Mouse (Mus musculus): Measurements from ENCODE around the gene Cacng1. TPM values are rescaled to one million over a fixed set of nuclear protein-coding genes. Genes with fewer than 3 reads are reported as not detected.

The Cacng1 gene
- polyA plus RNA-seq, 1 experiment, result 0.23 TPM

DNA sequence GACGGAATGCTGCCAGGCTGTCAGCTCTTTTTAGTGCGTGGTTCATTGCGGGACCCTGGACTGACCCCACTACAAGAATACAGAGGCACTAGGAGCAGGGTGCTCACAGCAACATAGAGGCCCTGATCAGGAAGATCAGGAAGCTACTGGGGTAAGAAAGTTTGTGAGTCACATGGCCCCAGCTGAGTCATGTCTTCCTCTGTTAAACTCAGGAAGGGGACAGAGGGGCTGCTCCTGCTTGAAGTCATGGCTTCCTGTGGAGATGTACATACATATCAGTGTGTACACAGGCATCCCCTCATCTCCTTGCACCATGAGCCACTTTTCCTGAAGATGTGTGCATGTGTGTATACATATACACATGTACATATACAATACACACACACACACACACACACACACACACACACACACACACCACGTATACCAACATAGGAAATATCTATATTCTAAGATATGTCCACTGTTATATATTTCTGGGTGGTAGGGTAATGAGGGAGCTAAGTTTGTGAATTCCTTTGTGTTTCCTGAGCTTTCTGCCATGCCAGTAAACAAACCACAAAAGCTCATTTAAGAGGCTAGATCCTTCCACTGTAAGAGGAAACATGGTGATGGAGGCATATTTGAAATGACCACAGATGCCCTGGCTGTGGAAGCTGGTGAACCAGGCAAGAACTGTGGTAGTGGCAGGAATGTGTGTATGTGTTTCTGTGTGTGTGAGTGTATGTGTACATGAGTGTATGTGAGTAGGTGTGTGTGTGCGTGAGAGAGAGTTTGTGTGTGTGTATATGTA, 32.1 kb upstream of the Cacng1 start:
- H3K27ac ChIP-seq (ENCODE audit: control insufficient read depth, insufficient read depth, low read depth, low read length), result no peak overlapping the region
- no peaks in the 10 kb centered on the region for H3K4me1 ChIP-seq (ENCODE audit: control insufficient read depth, insufficient read depth, low read length)
- no peak for TF ChIP-seq CTCF (IDR thresholded peaks at IDR 0.05; ENCODE audit: control insufficient read depth, insufficient read depth, insufficient replicate concordance, low read depth, low read length)
- no peaks in the 10 kb centered on the region for H3K27me3 ChIP-seq (ENCODE audit: control insufficient read depth, insufficient read depth, low read length)
- no peaks in the 10 kb centered on the region for H3K36me3 ChIP-seq (ENCODE audit: control insufficient read depth, insufficient read depth, low read length)
- no peak overlapping the region for H3K4me3 ChIP-seq (ENCODE audit: control insufficient read depth, low read depth, low read length)

- Histone ChIP-seq H3K4me1 (ENCODE audit: control insufficient read depth, insufficient read depth, low read length) (no peaks in the 10 kb centered on the region), H3K4me3 (ENCODE audit: control insufficient read depth, low read depth, low read length) (no peak overlapping the region), H3K36me3 (ENCODE audit: control insufficient read depth, insufficient read depth, low read length) (no peaks in the 10 kb centered on the region), H3K27me3 (ENCODE audit: control insufficient read depth, insufficient read depth, low read length) (no peaks in the 10 kb centered on the region), H3K27ac (ENCODE audit: control insufficient read depth, insufficient read depth, low read depth, low read length) (no peak overlapping the region)
- no peak for TF ChIP-seq CTCF (IDR thresholded peaks at IDR 0.05; ENCODE audit: control insufficient read depth, insufficient read depth, insufficient replicate concordance, low read depth, low read length)
- no peak for TF ChIP-seq POLR2A (IDR thresholded peaks at IDR 0.05; ENCODE audit: control insufficient read depth, low read depth, low read length)
Observed at GRCm38 (mm10) chr11:107743100-107743499, 26.8 kb upstream of the Cacng1 start.

- Histone ChIP-seq H3K4me1 (ENCODE audit: control insufficient read depth, insufficient read depth, low read length) (no peaks in the 10 kb centered on the region), H3K36me3 (ENCODE audit: control insufficient read depth, insufficient read depth, low read length) (no peaks in the 10 kb centered on the region), H3K27ac (ENCODE audit: control insufficient read depth, insufficient read depth, low read depth, low read length) (no peak overlapping the region), H3K27me3 (ENCODE audit: control insufficient read depth, insufficient read depth, low read length) (no peaks in the 10 kb centered on the region), H3K4me3 (ENCODE audit: control insufficient read depth, low read depth, low read length) (no peak overlapping the region)
- no peak for TF ChIP-seq POLR2A (IDR thresholded peaks at IDR 0.05; ENCODE audit: control insufficient read depth, low read depth, low read length)
- TF ChIP-seq CTCF (IDR thresholded peaks at IDR 0.05; ENCODE audit: control insufficient read depth, insufficient read depth, insufficient replicate concordance, low read depth, low read length), result no peak
Observed at GRCm38 (mm10) chr11:107738418-107739099, 22.2 kb upstream of the Cacng1 start.

DNA sequence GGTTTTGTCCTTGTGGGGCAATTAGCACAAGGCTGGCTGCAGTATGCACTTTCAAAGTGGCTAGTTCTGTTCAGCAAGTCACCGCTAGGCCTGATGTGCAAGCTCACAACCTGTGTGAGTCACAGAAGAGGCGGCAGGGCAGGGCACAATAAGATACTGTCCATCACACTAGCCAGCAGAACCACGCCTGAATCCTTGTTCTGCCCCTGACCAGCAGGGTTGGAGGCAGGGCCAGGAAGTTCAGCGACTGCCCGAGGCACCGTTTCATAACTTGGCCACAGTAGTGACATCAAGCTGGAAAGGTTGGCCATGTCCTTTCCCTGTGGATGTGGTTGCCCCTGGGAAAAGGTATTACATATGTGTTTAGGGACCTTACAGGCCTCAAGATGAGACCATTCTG, 21.6 kb upstream of the Cacng1 start:
- no peaks in the 10 kb centered on the region for H3K4me1 ChIP-seq (ENCODE audit: control insufficient read depth, insufficient read depth, low read length)
- TF ChIP-seq POLR2A (IDR thresholded peaks at IDR 0.05; ENCODE audit: control insufficient read depth, low read depth, low read length) (no peak), CTCF (IDR thresholded peaks at IDR 0.05; ENCODE audit: control insufficient read depth, insufficient read depth, insufficient replicate concordance, low read depth, low read length) (no peak)
- no peak overlapping the region for H3K27ac ChIP-seq (ENCODE audit: control insufficient read depth, insufficient read depth, low read depth, low read length)
- H3K36me3 ChIP-seq (ENCODE audit: control insufficient read depth, insufficient read depth, low read length), result no peaks in the 10 kb centered on the region
- no peaks in the 10 kb centered on the region for H3K27me3 ChIP-seq (ENCODE audit: control insufficient read depth, insufficient read depth, low read length)
- no peak overlapping the region for H3K4me3 ChIP-seq (ENCODE audit: control insufficient read depth, low read depth, low read length)

- no peak overlapping the region for H3K4me3 ChIP-seq (ENCODE audit: control insufficient read depth, low read depth, low read length)
- H3K4me1 ChIP-seq (ENCODE audit: control insufficient read depth, insufficient read depth, low read length), result no peaks in the 10 kb centered on the region
- H3K36me3 ChIP-seq (ENCODE audit: control insufficient read depth, insufficient read depth, low read length), result no peaks in the 10 kb centered on the region
- no peaks in the 10 kb centered on the region for H3K27me3 ChIP-seq (ENCODE audit: control insufficient read depth, insufficient read depth, low read length)
- TF ChIP-seq POLR2A (IDR thresholded peaks at IDR 0.05; ENCODE audit: control insufficient read depth, low read depth, low read length) (no peak), CTCF (IDR thresholded peaks at IDR 0.05; ENCODE audit: control insufficient read depth, insufficient read depth, insufficient replicate concordance, low read depth, low read length) (no peak)
- no peak overlapping the region for H3K27ac ChIP-seq (ENCODE audit: control insufficient read depth, insufficient read depth, low read depth, low read length)
Observed at GRCm38 (mm10) chr11:107734133-107734532, 17.8 kb upstream of the Cacng1 start.

DNA sequence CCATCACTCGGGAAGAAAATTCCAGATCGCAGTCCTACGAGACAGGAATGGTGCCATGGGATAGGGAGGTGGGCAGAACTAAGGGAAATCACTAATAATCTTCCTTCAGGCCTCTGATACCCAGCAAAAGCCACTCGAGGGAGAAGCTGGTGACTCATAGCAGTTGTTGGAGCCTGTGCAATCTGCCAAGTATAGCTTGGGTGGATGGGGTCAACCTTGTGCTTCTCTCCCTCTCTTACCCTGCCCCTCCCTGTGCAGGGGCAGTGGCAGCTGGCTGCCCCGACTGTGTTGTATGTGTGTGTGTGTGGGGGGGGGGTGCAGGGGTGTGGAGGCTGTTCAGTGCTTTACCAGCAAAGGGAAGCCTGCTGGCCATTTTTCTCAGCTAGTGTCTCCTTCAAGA, 15.2 kb upstream of the Cacng1 start:
- no peaks in the 10 kb centered on the region for H3K36me3 ChIP-seq (ENCODE audit: control insufficient read depth, insufficient read depth, low read length)
- no peaks in the 10 kb centered on the region for H3K4me1 ChIP-seq (ENCODE audit: control insufficient read depth, insufficient read depth, low read length)
- TF ChIP-seq CTCF (IDR thresholded peaks at IDR 0.05; ENCODE audit: control insufficient read depth, insufficient read depth, insufficient replicate concordance, low read depth, low read length) (no peak), POLR2A (IDR thresholded peaks at IDR 0.05; ENCODE audit: control insufficient read depth, low read depth, low read length) (no peak)
- H3K27me3 ChIP-seq (ENCODE audit: control insufficient read depth, insufficient read depth, low read length), result no peaks in the 10 kb centered on the region
- H3K27ac ChIP-seq (ENCODE audit: control insufficient read depth, insufficient read depth, low read depth, low read length), result no peak overlapping the region
- no peak overlapping the region for H3K4me3 ChIP-seq (ENCODE audit: control insufficient read depth, low read depth, low read length)

DNA sequence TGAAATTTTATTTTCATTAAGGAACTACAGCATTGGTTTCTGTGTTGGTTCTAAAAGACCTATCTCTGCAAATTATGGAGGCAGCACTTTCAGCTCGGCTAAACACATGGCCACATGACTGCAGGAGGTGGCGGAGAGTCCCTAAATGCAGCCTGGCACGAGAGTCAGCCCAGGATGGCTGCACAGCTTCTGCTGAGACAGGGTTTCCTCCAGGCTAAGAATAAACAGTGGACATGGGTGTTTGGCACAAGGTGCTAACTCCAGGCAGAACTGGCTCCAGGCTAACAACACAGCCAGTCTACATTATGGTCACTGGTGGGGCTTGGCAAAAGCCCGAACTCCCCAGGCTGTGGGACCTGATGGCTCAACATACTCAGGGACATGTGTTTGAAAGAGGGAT, 14.6 kb upstream of the Cacng1 start:
- TF ChIP-seq POLR2A (IDR thresholded peaks at IDR 0.05; ENCODE audit: control insufficient read depth, low read depth, low read length), result no peak
- TF ChIP-seq CTCF (IDR thresholded peaks at IDR 0.05; ENCODE audit: control insufficient read depth, insufficient read depth, insufficient replicate concordance, low read depth, low read length), result no peak
- Histone ChIP-seq H3K4me3 (ENCODE audit: control insufficient read depth, low read depth, low read length) (no peak overlapping the region), H3K4me1 (ENCODE audit: control insufficient read depth, insufficient read depth, low read length) (no peaks in the 10 kb centered on the region), H3K27ac (ENCODE audit: control insufficient read depth, insufficient read depth, low read depth, low read length) (no peak overlapping the region), H3K36me3 (ENCODE audit: control insufficient read depth, insufficient read depth, low read length) (no peaks in the 10 kb centered on the region), H3K27me3 (ENCODE audit: control insufficient read depth, insufficient read depth, low read length) (no peaks in the 10 kb centered on the region)

All from testis, adult 2 months (tissue).